Mouse (Mus musculus) kidney, postnatal 0 days (tissue): Measurements from ENCODE around the gene Ipo7. TPM values are rescaled to one million over a fixed set of nuclear protein-coding genes. Genes with fewer than 3 reads are reported as not detected.
"Not testable (repeated sequence)": the region's sequence is repeated elsewhere in the genome, so short reads cannot be mapped to it uniquely, and the experiment has no call there.

Source experiments
- ATAC-seq: fragments of 200-750 bp; cut with Nextera tagmentation; replicated peaks from 2 replicates; pipeline ENCODE4 v1.8.0; 2017; ENCODE audit warnings: low read depth, moderate number of reproducible peaks, moderate TSS enrichment, moderate library complexity; ENCODE audit not compliant: low FRiP score
- DNase-seq: peaks from one replicate; pipeline ENCODE4 v3.0.0-alpha.2; 2016; ENCODE audit warnings: low spot score
- H3K27ac ChIP-seq: fragments of 300-500 bp; sonication (generic); 2 replicates; pipeline ENCODE4 v1.5.1; 2014; ENCODE audit warnings: mild to moderate bottlenecking
- H3K27me3 ChIP-seq: fragments of 300-500 bp; sonication (generic); 2 replicates; pipeline ENCODE4 v1.6.1; 2014; ENCODE audit warnings: low read length, mixed read lengths; ENCODE audit not compliant: insufficient read depth
- H3K36me3 ChIP-seq: fragments of 300-500 bp; sonication (generic); 2 replicates; pipeline ENCODE4 v1.6.1; 2014; ENCODE audit warnings: low read length, mixed read lengths; ENCODE audit not compliant: insufficient read depth
- H3K4me1 ChIP-seq: fragments of 300-500 bp; sonication (generic); replicated peaks from 2 replicates; pipeline ENCODE4 v1.6.1; 2014; ENCODE audit warnings: antibody characterized with exemption, low read length, mixed read lengths; ENCODE audit not compliant: insufficient read depth
- H3K4me2 ChIP-seq: fragments of 300-500 bp; sonication (generic); 2 replicates; pipeline ENCODE4 v1.6.1; 2014; ENCODE audit warnings: mild to moderate bottlenecking, low read length, moderate library complexity, mixed read lengths
- H3K4me3 ChIP-seq: fragments of 300-500 bp; sonication (generic); replicated peaks from 2 replicates; pipeline ENCODE4 v1.5.1; 2014; ENCODE audit warnings: low read depth, low read length
- H3K9ac ChIP-seq: fragments of 300-500 bp; sonication (generic); 2 replicates; pipeline ENCODE4 v1.6.1; 2014; ENCODE audit warnings: low read depth, low read length
- H3K9me3 ChIP-seq: fragments of 300-500 bp; sonication (generic); replicated peaks from 2 replicates; pipeline ENCODE4 v1.6.1; 2016; ENCODE audit warnings: low read length, inconsistent platforms, mixed read lengths
- CTCF ChIP-seq: IDR thresholded peaks from 2 replicates; pipeline ENCODE4 v1.5.1; 2016; ENCODE audit warnings: antibody characterized with exemption, low read depth, mild to moderate bottlenecking, moderate library complexity
- WGBS: fragments of 180-500 bp; shearing (Covaris S2); extraction: QIAGEN DNeasy Blood & Tissue Kit; methylation state at CpG from one replicate; pipeline ENCODE4 v1.1.7; 2014; 5-methylcytosine and 5-hydroxymethylcytosine counted together
- polyA plus RNA-seq: library from polyadenylated mRNA; unstranded; fragments of >200 nt; fragmentation: Nextera tagmentation; extraction: Ambion mirVana; gene quantifications from 2 replicates; pipeline ENCODE4 v1.2.1, GENCODE M21; 2015

Ipo7 gene
- polyA plus RNA-seq, 1 experiment from 2014 or later, result 27.5 TPM

DNA sequence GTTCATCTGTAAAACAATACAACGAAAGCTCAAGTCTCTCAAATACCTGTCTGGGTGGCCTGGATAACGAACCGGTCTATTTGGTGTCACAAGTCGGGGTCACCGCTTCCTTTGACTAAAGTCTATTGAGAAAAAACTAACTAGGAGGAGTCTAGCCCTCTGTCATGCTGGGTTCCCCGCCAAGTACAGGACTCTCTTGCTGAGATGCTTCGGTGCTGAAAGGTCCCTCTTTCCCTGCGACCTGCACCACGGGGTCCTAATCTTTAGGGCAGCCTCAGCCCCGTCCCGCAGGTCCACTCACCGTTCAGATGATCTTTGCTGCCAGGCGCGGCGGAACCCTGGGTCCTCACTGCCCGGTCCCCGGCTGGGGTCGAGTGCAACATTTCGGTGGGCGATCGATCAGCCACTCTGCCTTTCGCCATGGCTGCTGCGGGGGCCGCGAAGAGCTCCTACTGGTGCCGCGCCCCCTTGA is 32.4 kb upstream of the Ipo7 start:
- DNase-seq (peak; percentile 42), ATAC-seq (no peak; the same call in none of the 2 replicates)
- Histone ChIP-seq H3K9me3 (no peaks in the 10 kb centered on the region), H3K27ac (peak overlapping the region; percentile 58; the same call in 1 of the 2 replicates), H3K4me2 (peak overlapping the region; percentile 62), H3K4me1 (no peaks in the 10 kb centered on the region), H3K36me3 (peaks cover 8% of the 10 kb centered on the region; the same call in 1 of the 2 replicates), H3K9ac (peak overlapping the region; percentile 74), H3K27me3 (no peaks in the 10 kb centered on the region), H3K4me3 (peak overlapping the region; percentile 58)
- TF ChIP-seq CTCF, result no peak
- under 1% methylated on average over 27 of the region's 27 CpGs for WGBS

DNA sequence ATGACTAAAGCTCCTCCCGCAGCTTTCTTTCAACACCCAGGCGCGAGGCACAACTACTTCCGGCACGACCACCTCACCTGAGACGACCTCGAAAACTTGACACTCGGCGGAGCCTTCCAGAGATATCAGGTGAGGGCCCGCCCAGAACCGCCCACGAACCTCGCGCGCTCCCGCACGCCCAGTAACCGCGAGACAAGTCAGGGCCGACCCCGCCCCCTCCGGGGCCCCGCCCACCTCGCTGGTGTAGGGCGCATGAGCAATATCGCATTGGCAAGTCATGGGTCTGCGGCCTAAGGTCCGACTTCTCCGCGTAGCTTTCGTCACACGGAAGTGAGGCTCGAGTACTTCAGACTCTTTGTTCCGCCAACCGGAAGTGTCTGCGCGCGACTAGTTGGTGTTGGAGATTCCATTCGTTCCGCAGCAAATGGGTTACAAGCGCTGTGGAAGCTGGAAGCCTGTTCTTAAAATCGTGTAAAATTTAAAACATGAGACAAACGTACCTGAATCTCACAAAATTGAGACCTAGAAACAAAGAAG is 31.9 kb upstream of the Ipo7 start:
- Histone ChIP-seq H3K4me3 (peak overlapping the region; percentile 58), H3K36me3 (peaks cover 7% of the 10 kb centered on the region; the same call in 1 of the 2 replicates), H3K9ac (peak overlapping the region; percentile 74), H3K4me2 (peak overlapping the region; percentile 62), H3K9me3 (no peaks in the 10 kb centered on the region), H3K27me3 (no peaks in the 10 kb centered on the region), H3K4me1 (no peaks in the 10 kb centered on the region), H3K27ac (peak overlapping the region; percentile 65)
- ATAC-seq (peak; percentile 99), DNase-seq (peak; percentile 99)
- no peak for TF ChIP-seq CTCF
- under 1% methylated on average over 43 of the region's 43 CpGs for WGBS

DNA sequence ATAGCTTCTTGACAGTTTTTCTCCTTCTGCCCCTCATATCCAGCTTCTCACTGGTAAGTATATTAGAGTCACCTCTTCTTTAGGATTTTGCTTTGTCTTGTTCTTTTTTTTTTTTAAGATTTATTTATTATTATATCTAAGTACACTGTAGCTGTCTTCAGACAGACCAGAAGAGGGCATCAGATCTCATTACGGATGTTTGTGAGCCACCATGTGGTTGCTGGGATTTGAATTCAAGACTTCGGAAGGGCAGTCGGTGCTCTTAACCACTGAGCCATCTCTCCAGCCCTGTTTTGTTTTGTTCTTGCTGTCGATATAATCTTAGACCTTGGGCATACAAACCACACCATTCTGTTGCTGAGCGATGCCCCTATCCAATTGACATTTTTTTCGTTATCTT is 31.3 kb upstream of the Ipo7 start, which contains the start of gene Tmem41b:
Tmem41b (minus strand) TSS at position 155 of the 400 bp plus-strand sequence.
- Histone ChIP-seq H3K9ac (peak within 1 kb of the TSS; percentile 74), H3K4me3 (peak within 1 kb of the TSS; percentile 58), H3K4me2 (peak within 1 kb of the TSS; percentile 62), H3K27ac (peak within 1 kb of the TSS; percentile 65)
- ATAC-seq, H3K36me3 ChIP-seq, H3K4me1 ChIP-seq, H3K9me3 ChIP-seq, H3K27me3 ChIP-seq: not testable (repeated sequence)
- DNase-seq, result peak; percentile 18
- TF ChIP-seq CTCF, result peak; percentile 59
- WGBS, result 37% methylated on average over 6 of the region's 6 CpGs

DNA sequence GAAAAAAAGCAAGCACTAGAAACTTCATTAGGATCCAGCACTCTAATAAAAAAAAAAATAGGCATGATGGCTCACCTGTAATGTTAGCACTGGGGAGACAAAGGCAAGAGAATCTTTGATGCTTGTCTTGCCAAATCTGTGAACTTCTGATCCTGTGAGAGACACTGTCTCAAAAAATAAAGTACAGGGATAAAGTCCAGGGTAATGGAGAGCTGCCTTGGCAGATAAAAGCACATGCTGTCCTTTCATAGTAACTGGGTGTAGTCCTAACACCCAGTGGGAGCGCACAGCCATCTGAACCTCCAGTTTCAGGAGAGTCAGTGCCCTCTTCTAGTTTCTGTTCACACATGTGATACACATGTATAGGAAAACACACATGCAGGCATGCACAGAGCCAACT is 26.8 kb upstream of the Ipo7 start:
- ATAC-seq (no peak), DNase-seq (no peak)
- WGBS, result 97% methylated on average over 1 of the region's 1 CpGs
- no peaks in the 10 kb centered on the region for H3K27me3 ChIP-seq
- no peak for TF ChIP-seq CTCF
- no peak overlapping the region for H3K4me2 ChIP-seq
- H3K9ac ChIP-seq, result no peak overlapping the region
- no peaks in the 10 kb centered on the region for H3K9me3 ChIP-seq
- no peak overlapping the region for H3K27ac ChIP-seq
- H3K36me3 ChIP-seq, result no peaks in the 10 kb centered on the region
- no peak overlapping the region for H3K4me3 ChIP-seq
- no peaks in the 10 kb centered on the region for H3K4me1 ChIP-seq

DNA sequence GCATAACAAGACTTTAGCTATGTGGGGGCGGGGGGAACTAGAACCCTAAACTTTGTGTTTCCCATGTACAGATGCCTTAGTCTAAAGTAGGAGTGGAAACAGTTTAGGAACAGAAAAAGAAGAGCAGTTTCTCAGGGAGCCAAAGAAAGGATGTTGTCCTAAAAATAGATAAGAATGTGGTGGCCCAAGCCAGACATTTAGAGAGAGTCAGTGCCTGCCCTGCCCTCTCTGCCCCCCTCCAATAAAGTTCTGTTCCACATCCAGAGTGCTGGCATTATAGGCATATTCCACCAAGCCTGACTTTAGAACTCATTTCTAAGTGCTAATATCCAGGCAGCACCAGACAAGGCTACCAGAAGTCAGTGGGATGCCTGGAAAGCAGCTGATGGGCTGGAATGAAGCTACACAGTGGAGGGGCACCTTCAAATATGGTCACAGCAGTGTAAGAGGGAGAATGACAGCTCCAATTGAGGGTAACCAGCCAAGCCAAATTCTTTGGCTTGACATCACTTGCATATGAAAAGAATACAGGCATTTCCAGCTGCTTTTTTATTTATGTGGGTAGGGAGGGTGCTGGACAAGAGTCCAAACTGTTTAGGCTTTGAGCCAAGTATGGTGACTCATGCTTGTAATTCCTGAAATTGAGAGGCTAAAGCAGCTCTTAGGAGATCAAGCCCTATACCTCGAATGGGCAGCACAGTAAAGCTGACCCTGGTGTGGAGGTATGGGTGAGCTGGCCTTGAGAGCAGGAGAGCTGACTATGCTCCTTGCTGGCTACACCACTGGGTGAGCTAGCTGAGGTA is 24.7 kb upstream of the Ipo7 start:
- Histone ChIP-seq H3K4me2 (no peak overlapping the region), H3K4me1 (no peaks in the 10 kb centered on the region), H3K4me3 (no peak overlapping the region), H3K9ac (no peak overlapping the region), H3K27me3 (no peaks in the 10 kb centered on the region), H3K36me3 (no peaks in the 10 kb centered on the region), H3K27ac (no peak overlapping the region), H3K9me3 (no peaks in the 10 kb centered on the region)
- DNase-seq (peak; percentile 71), ATAC-seq (peak; percentile 65; the same call in 1 of the 2 replicates)
- WGBS, result 46% methylated on average over 2 of the region's 2 CpGs
- TF ChIP-seq CTCF, result no peak

DNA sequence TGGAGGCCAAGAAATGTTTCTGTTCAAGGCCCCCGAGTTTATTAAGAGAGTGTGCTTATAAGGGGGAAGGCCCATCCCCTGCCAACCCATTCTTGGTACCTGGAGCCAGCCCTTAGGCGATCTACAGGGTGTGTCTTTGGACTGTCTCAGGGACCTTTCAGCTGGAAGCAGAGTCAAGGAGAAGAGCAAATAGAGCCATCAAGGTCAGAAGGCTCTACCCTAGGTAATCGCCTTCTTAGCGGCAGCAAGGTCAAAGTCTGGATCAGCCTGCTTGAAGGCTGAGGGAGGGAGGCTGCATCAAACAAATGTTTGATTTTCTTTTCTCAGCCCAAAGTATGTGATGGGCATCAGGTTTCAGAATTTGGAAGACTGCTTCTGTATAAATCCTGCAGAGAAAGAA is 19.7 kb upstream of the Ipo7 start:
- Histone ChIP-seq H3K27me3 (no peaks in the 10 kb centered on the region), H3K27ac (no peak overlapping the region), H3K9me3 (no peaks in the 10 kb centered on the region), H3K9ac (no peak overlapping the region), H3K4me3 (no peak overlapping the region), H3K36me3 (no peaks in the 10 kb centered on the region), H3K4me1 (no peaks in the 10 kb centered on the region), H3K4me2 (no peak overlapping the region)
- 83% methylated on average over 4 of the region's 4 CpGs for WGBS
- TF ChIP-seq CTCF, result no peak
- ATAC-seq, result no peak
- DNase-seq, result no peak
